Mouse (Mus musculus): ENCODE data around the gene Otop2. TPM values are rescaled to one million over a fixed set of nuclear protein-coding genes. Genes with fewer than 3 reads are reported as not detected.

Gene Otop2
- polyA plus RNA-seq, 1 experiment from 2014 or later: 1.9 TPM

DNA sequence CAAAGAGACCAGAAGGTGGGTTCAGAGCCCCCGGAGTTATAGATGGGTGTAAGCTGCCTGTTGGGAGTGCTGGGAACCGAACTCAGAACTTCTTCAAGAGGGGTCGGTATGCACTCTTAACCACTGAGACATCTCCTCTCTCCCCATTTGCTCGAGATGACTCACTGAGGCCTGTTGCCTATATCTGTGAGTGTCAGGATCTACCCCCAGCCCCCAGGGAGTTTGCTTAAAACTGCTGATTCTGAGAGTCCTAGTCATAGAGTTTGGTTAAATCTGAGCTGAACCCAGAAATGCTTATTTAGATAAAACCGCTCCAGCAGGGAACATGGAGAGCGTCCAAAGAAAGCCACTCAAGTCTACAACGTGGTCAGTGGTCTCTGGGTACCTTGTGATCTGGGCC lies 32.8 kb upstream of the Otop2 start:
- Histone ChIP-seq H3K9ac (ENCODE audit: low read length) (no peak overlapping the region), H3K4me2 (ENCODE audit: low read depth, low read length) (no peak overlapping the region), H3K9me3 (replicated peaks; ENCODE audit: control insufficient read depth, low read length) (no peaks in the 10 kb centered on the region), H3K27ac (ENCODE audit: low read length) (no peak overlapping the region), H3K4me3 (replicated peaks; ENCODE audit: low read length) (no peak overlapping the region), H3K36me3 (ENCODE audit: control insufficient read depth, insufficient read depth, low read length) (no peaks in the 10 kb centered on the region), H3K4me1 (ENCODE audit: control insufficient read depth, insufficient read depth, low read length) (peaks cover 11% of the 10 kb centered on the region; the same call in 1 of the 2 replicates), H3K27me3 (ENCODE audit: control insufficient read depth, insufficient read depth, low read length) (peaks cover 2% of the 10 kb centered on the region; the same call in 1 of the 2 replicates)
- WGBS: 90% methylated on average over 7 of the region's 7 CpGs
- no peak for ATAC-seq (ENCODE audit: insufficient read depth, low FRiP score)

GRCm38 (mm10) chr11:115274771-115275170 lies 32.2 kb upstream of the Otop2 start:
- Histone ChIP-seq H3K4me2 (ENCODE audit: low read depth, low read length) (no peak overlapping the region), H3K4me1 (ENCODE audit: control insufficient read depth, insufficient read depth, low read length) (peaks cover 11% of the 10 kb centered on the region; the same call in 1 of the 2 replicates), H3K27me3 (ENCODE audit: control insufficient read depth, insufficient read depth, low read length) (no peaks in the 10 kb centered on the region; the same call in 1 of the 2 replicates), H3K9me3 (replicated peaks; ENCODE audit: control insufficient read depth, low read length) (no peaks in the 10 kb centered on the region), H3K4me3 (replicated peaks; ENCODE audit: low read length) (no peak overlapping the region), H3K27ac (ENCODE audit: low read length) (no peak overlapping the region), H3K36me3 (ENCODE audit: control insufficient read depth, insufficient read depth, low read length) (no peaks in the 10 kb centered on the region), H3K9ac (ENCODE audit: low read length) (no peak overlapping the region)
- ATAC-seq (ENCODE audit: insufficient read depth, low FRiP score): no peak
- WGBS: 83% methylated on average over 6 of the region's 6 CpGs

DNA sequence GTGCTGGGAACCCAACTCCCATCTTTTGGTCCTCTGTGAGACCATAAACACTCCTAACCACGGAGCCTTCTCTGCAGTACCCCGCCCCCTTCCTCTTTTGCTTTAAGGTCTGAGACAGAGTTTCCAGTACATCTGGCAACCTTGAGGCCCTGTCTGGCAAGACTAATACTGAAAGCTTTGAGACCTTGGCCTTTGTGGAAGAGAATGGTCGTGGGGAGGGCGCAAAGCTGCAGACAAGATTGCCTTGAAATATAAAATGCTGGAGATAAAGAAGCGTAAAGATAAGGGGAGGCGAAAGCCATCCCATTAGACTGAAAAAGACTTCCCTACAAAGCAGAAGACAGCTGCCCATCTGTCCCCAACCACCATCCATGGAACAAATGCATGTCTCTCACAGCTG lies 31.5 kb upstream of the Otop2 start:
- Histone ChIP-seq H3K4me1 (ENCODE audit: control insufficient read depth, insufficient read depth, low read length) (peaks cover 8% of the 10 kb centered on the region; the same call in 1 of the 2 replicates), H3K36me3 (ENCODE audit: control insufficient read depth, insufficient read depth, low read length) (no peaks in the 10 kb centered on the region), H3K27ac (ENCODE audit: low read length) (no peak overlapping the region), H3K4me2 (ENCODE audit: low read depth, low read length) (no peak overlapping the region; the same call in 1 of the 2 replicates), H3K27me3 (ENCODE audit: control insufficient read depth, insufficient read depth, low read length) (no peaks in the 10 kb centered on the region), H3K9me3 (replicated peaks; ENCODE audit: control insufficient read depth, low read length) (no peaks in the 10 kb centered on the region), H3K9ac (ENCODE audit: low read length) (no peak overlapping the region), H3K4me3 (replicated peaks; ENCODE audit: low read length) (no peak overlapping the region)
- 69% methylated on average over 6 of the region's 6 CpGs for WGBS
- no peak for ATAC-seq (ENCODE audit: insufficient read depth, low FRiP score)

DNA sequence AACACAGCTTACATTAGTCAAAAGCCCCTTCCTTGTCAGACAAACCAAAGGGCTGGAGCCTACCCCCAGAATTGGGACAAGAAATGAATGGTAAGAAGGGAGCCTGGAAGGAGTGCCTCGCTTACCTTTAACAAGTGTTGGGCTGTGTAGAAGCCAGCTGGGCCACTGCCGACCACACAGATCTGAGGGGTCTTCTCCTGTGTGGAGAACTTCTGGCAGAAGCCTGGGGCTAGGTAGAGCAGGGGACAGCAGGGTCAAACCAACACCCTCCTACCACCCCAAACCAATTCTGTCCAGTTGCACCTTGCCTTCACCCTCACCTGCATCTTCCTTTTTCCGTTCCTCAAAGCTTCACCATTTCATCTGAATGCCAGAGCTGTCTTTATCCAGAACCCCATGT lies 31.0 kb upstream of the Otop2 start:
- Histone ChIP-seq H3K4me2 (ENCODE audit: low read depth, low read length) (peak overlapping the region; percentile 85), H3K4me3 (replicated peaks; ENCODE audit: low read length) (peak overlapping the region; percentile 48), H3K4me1 (ENCODE audit: control insufficient read depth, insufficient read depth, low read length) (peaks cover 8% of the 10 kb centered on the region; the same call in 1 of the 2 replicates), H3K27me3 (ENCODE audit: control insufficient read depth, insufficient read depth, low read length) (no peaks in the 10 kb centered on the region), H3K9me3 (replicated peaks; ENCODE audit: control insufficient read depth, low read length) (no peaks in the 10 kb centered on the region), H3K9ac (ENCODE audit: low read length) (peak overlapping the region; percentile 81), H3K36me3 (ENCODE audit: control insufficient read depth, insufficient read depth, low read length) (no peaks in the 10 kb centered on the region), H3K27ac (ENCODE audit: low read length) (no peak overlapping the region)
- 61% methylated on average over 3 of the region's 3 CpGs for WGBS
- no peak for ATAC-seq (ENCODE audit: insufficient read depth, low FRiP score)

GRCm38 (mm10) chr11:115276780-115277603 lies 30.0 kb upstream of the Otop2 start, which contains the start of gene Fdxr:
Fdxr (minus strand) TSS chr11:115277050.
- ATAC-seq (ENCODE audit: insufficient read depth, low FRiP score): peak; percentile 96
- no peaks in the 10 kb centered on the region for H3K9me3 ChIP-seq (replicated peaks; ENCODE audit: control insufficient read depth, low read length)
- no peaks in the 10 kb centered on the region for H3K27me3 ChIP-seq (ENCODE audit: control insufficient read depth, insufficient read depth, low read length)
- H3K4me3 ChIP-seq (replicated peaks; ENCODE audit: low read length): peak within 1 kb of the TSS; percentile 48
- H3K9ac ChIP-seq (ENCODE audit: low read length): peak within 1 kb of the TSS; percentile 81
- WGBS: under 1% methylated on average over 42 of the region's 42 CpGs
- H3K4me2 ChIP-seq (ENCODE audit: low read depth, low read length): peak within 1 kb of the TSS; percentile 85
- no peaks in the 10 kb centered on the region for H3K36me3 ChIP-seq (ENCODE audit: control insufficient read depth, insufficient read depth, low read length)
- peaks cover 8% of the 10 kb centered on the region; the same call in 1 of the 2 replicates for H3K4me1 ChIP-seq (ENCODE audit: control insufficient read depth, insufficient read depth, low read length)
- peak within 1 kb of the TSS; percentile 86 for H3K27ac ChIP-seq (ENCODE audit: low read length)

DNA sequence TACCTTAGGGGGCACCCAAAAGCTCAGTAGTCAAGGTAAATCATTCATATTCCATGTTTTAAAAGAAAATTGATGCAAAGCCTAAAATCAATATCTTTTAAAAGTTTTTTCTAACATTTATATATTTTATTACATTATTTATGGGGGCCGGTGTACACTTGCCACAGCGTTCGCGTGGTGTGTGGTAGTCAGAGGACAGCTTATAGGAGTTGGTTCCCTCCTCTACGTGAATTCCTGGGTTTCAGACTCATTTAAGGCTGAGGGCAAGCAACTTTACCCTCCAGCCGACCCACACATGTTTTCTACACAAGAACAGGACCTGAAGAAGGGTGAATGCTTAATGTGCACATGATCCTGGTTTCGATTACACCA lies 29.4 kb upstream of the Otop2 start:
- H3K9ac ChIP-seq (ENCODE audit: low read length): peak overlapping the region; percentile 53
- no peaks in the 10 kb centered on the region for H3K36me3 ChIP-seq (ENCODE audit: control insufficient read depth, insufficient read depth, low read length)
- peaks cover 8% of the 10 kb centered on the region; the same call in 1 of the 2 replicates for H3K4me1 ChIP-seq (ENCODE audit: control insufficient read depth, insufficient read depth, low read length)
- H3K4me3 ChIP-seq (replicated peaks; ENCODE audit: low read length): peak overlapping the region; percentile 48
- H3K9me3 ChIP-seq (replicated peaks; ENCODE audit: control insufficient read depth, low read length): no peaks in the 10 kb centered on the region
- peak overlapping the region; percentile 51 for H3K4me2 ChIP-seq (ENCODE audit: low read depth, low read length)
- WGBS: 21% methylated on average over 7 of the region's 7 CpGs
- H3K27me3 ChIP-seq (ENCODE audit: control insufficient read depth, insufficient read depth, low read length): no peaks in the 10 kb centered on the region
- peak overlapping the region; percentile 64 for H3K27ac ChIP-seq (ENCODE audit: low read length)
- no peak for ATAC-seq (ENCODE audit: insufficient read depth, low FRiP score)

GRCm38 (mm10) chr11:115278176-115278575 lies 28.8 kb upstream of the Otop2 start:
- Histone ChIP-seq H3K4me2 (ENCODE audit: low read depth, low read length) (peak overlapping the region; percentile 51), H3K27ac (ENCODE audit: low read length) (no peak overlapping the region), H3K9ac (ENCODE audit: low read length) (no peak overlapping the region), H3K4me3 (replicated peaks; ENCODE audit: low read length) (no peak overlapping the region), H3K9me3 (replicated peaks; ENCODE audit: control insufficient read depth, low read length) (no peaks in the 10 kb centered on the region), H3K4me1 (ENCODE audit: control insufficient read depth, insufficient read depth, low read length) (peaks cover 8% of the 10 kb centered on the region; the same call in 1 of the 2 replicates), H3K27me3 (ENCODE audit: control insufficient read depth, insufficient read depth, low read length) (no peaks in the 10 kb centered on the region), H3K36me3 (ENCODE audit: control insufficient read depth, insufficient read depth, low read length) (no peaks in the 10 kb centered on the region)
- 72% methylated on average over 6 of the region's 6 CpGs for WGBS
- no peak for ATAC-seq (ENCODE audit: insufficient read depth, low FRiP score)

DNA sequence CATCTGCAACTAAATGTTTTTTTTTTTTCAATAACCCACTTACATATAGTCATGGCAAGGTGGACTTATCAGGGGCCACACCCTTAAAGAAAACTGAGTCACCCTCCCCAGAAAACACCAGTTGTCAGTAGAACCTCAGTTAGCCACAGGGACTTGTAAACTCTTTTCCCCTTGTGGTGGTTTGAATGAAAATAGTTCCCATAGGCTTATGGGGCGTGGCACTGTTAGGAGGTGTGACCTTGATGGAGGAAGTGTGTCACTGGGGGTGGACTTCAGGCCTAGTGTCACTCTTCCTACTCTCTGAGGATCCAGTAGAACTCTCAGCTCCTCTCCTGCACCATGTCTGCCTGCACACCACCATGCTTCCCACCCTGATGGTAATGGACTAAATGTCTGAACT lies 27.2 kb upstream of the Otop2 start:
- no peak overlapping the region for H3K4me3 ChIP-seq (replicated peaks; ENCODE audit: low read length)
- ATAC-seq (ENCODE audit: insufficient read depth, low FRiP score): no peak
- H3K27me3 ChIP-seq (ENCODE audit: control insufficient read depth, insufficient read depth, low read length): no peaks in the 10 kb centered on the region
- H3K9ac ChIP-seq (ENCODE audit: low read length): no peak overlapping the region
- H3K4me1 ChIP-seq (ENCODE audit: control insufficient read depth, insufficient read depth, low read length): peaks cover 8% of the 10 kb centered on the region; the same call in 1 of the 2 replicates
- 59% methylated on average over 1 of the region's 1 CpGs for WGBS
- H3K9me3 ChIP-seq (replicated peaks; ENCODE audit: control insufficient read depth, low read length): no peaks in the 10 kb centered on the region
- H3K36me3 ChIP-seq (ENCODE audit: control insufficient read depth, insufficient read depth, low read length): no peaks in the 10 kb centered on the region
- H3K27ac ChIP-seq (ENCODE audit: low read length): no peak overlapping the region
- H3K4me2 ChIP-seq (ENCODE audit: low read depth, low read length): no peak overlapping the region

GRCm38 (mm10) chr11:115282295-115282694 lies 24.7 kb upstream of the Otop2 start:
- Histone ChIP-seq H3K9me3 (replicated peaks; ENCODE audit: control insufficient read depth, low read length) (no peaks in the 10 kb centered on the region), H3K36me3 (ENCODE audit: control insufficient read depth, insufficient read depth, low read length) (no peaks in the 10 kb centered on the region), H3K4me1 (ENCODE audit: control insufficient read depth, insufficient read depth, low read length) (no peaks in the 10 kb centered on the region), H3K4me2 (ENCODE audit: low read depth, low read length) (no peak overlapping the region), H3K27ac (ENCODE audit: low read length) (no peak overlapping the region), H3K27me3 (ENCODE audit: control insufficient read depth, insufficient read depth, low read length) (no peaks in the 10 kb centered on the region), H3K9ac (ENCODE audit: low read length) (no peak overlapping the region), H3K4me3 (replicated peaks; ENCODE audit: low read length) (no peak overlapping the region)
- WGBS: 76% methylated on average over 8 of the region's 8 CpGs
- ATAC-seq (ENCODE audit: insufficient read depth, low FRiP score): no peak

Measured in stomach, embryonic 16.5 days (tissue).